Mouse (Mus musculus): ENCODE measurements around the gene Gp9. TPM values are rescaled to one million over a fixed set of nuclear protein-coding genes. Genes with fewer than 3 reads are reported as not detected.

Gp9 gene
- total RNA-seq, 2 experiments from 2014 or later: not detected

- no peak for DNase-seq
Measured at GRCm38 (mm10) chr6:87787108-87787890, 9.4 kb downstream of the Gp9 start.

- DNase-seq: no peak
Measured at GRCm38 (mm10) chr6:87788266-87788895, 10.5 kb downstream of the Gp9 start.

DNA sequence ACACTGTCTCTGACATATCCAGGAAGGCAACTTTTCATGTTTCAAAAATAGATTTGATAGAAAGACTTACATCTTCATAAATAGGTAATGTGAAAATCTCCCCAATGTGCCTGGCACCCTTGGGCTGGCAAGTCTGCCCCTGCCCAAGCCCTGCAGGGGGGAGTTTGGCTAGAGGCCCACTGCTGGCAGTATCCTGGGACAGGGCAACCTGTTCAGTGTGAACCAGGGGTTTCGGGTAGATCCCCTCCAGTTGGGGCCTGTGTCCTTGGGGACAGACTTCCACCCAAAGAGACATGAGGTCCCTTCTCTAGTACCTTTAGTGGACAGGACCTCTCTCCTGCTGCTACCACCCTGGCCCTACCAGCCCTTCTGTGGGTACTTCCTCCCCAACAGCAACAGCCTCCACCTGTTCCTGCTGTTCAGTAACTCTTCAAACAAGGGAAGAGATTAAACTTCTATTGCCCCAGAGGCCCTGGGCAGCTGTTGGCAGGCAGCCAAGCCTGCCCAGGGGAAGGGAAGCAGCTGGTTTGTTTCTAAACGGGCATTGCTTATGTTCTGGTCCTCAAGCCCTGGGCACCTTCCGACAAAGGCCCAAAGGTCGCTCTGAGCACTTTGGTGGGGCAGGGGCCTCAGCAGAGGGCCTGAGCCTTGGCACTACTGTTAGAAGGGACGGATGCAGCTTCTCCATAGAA, 11.2 kb downstream of the Gp9 start:
- peak; percentile 51 to 62 for DNase-seq

GRCm38 (mm10) chr6:87789791-87790190, 11.9 kb downstream of the Gp9 start:
- DNase-seq: no peak

GRCm38 (mm10) chr6:87790779-87791480, 13.1 kb downstream of the Gp9 start:
- DNase-seq: peak in 1 of 2 experiments; percentile 49

- DNase-seq: no peak
Measured at GRCm38 (mm10) chr6:87791826-87792225, 14.0 kb downstream of the Gp9 start.

- DNase-seq: no peak
Measured at GRCm38 (mm10) chr6:87793821-87794510, 16.1 kb downstream of the Gp9 start.

DNA sequence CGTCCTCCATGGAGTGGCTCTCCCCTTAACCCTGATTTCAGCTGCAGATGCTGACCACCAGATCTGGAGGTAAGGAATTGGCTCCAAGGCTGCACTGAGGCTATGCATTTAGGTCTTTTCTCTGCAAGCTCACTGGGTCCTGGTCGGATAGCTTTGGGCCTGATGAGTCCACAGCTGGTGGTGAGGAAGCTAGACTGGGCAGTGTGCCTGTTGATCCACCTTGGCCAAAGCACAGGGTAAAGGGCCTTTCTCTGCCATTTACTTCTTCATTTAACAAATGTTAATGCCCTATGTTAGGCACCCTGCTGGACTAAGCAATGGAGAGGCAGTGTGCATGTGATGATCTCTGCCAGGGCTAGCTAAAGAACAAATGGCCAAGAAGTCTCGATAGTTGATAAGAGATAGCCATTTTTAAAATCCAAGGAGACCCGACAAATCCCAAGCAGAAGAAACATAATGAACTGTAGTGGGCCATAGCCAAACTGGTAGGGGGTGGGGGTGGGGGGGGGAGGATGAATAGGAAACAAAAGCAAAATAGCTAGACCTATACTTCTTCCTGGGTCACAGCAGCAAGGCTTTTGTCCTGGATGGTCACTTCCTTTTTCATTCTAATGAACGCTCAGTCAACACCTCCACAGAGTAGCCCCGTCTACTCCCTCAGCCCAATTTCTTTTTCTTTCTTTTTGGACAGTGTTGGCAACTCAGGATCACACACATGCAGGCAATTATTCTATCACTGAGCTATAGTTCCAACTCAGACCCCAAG, 17.7 kb downstream of the Gp9 start:
- no peak for DNase-seq

GRCm38 (mm10) chr6:87796251-87796880, 18.5 kb downstream of the Gp9 start:
- no peak for DNase-seq

DNA sequence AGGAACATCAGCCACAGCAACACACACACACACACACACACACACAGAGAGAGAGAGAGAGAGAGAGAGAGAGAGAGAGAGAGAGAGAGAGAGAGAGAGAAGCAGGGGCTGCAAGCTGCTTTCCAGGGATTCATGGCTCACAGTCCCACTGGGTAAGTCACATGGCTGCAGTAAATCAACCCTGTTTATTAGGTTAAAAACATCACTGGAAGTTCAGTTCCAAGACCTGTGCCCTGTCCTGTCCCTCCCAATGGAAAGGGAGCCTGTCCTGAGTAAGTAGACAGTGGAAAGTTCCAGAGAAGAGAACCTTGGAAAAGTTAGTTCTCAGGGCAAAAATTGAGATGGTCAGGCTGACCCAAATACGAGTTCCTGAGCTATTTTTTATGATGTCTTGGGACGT, 19.4 kb downstream of the Gp9 start:
- peak in 1 of 2 experiments; percentile 24 for DNase-seq

- no peak for DNase-seq
Measured at GRCm38 (mm10) chr6:87799576-87799975, 21.7 kb downstream of the Gp9 start.

GRCm38 (mm10) chr6:87802462-87802861, 24.6 kb downstream of the Gp9 start:
- DNase-seq: no peak

- no peak for DNase-seq
Measured at GRCm38 (mm10) chr6:87804036-87804435, 26.2 kb downstream of the Gp9 start.

GRCm38 (mm10) chr6:87804886-87805285, 27.0 kb downstream of the Gp9 start:
- DNase-seq: no peak

GRCm38 (mm10) chr6:87805448-87805847, 27.6 kb downstream of the Gp9 start:
- DNase-seq: no peak

GRCm38 (mm10) chr6:87806028-87806427, 28.2 kb downstream of the Gp9 start:
- no peak for DNase-seq

- DNase-seq: peak in 1 of 2 experiments; percentile 34
Measured at GRCm38 (mm10) chr6:87806857-87807256, 29.0 kb downstream of the Gp9 start.

- no peak for DNase-seq
Measured at GRCm38 (mm10) chr6:87807735-87808440, 30.0 kb downstream of the Gp9 start.

- DNase-seq: no peak
Measured at GRCm38 (mm10) chr6:87808521-87808920, 30.6 kb downstream of the Gp9 start.

- DNase-seq: no peak
Measured at GRCm38 (mm10) chr6:87809144-87809543, 31.3 kb downstream of the Gp9 start.
